Mouse (Mus musculus) CH12.LX (cell line): ENCODE results near the gene 4930402H24Rik. TPM values are rescaled to one million over a fixed set of nuclear protein-coding genes. Genes with fewer than 3 reads are reported as not detected.

Experiments
- DNase-seq: peaks from one replicate; pipeline ENCODE4 v3.0.0-alpha.2; 2013; ENCODE audit errors: extremely low read depth
- H3K27ac ChIP-seq: 2 replicates; pipeline ENCODE4 v1.5.1; 2012; ENCODE audit warnings: low read depth, mild to moderate bottlenecking, control low read depth, moderate library complexity; ENCODE audit not compliant: insufficient read depth
- H3K27me3 ChIP-seq: replicated peaks from 2 replicates; pipeline ENCODE3; 2012; ENCODE audit warnings: inconsistent platforms
- H3K36me3 ChIP-seq, 2 experiments: replicated peaks in 1 of 2; 2 replicates each; pipeline versions ENCODE3 to v1.6.1; 2012; ENCODE audit warnings: inconsistent platforms in 1 of 2, low read length in 1 of 2, mild to moderate bottlenecking in 1 of 2, mixed read lengths in 1 of 2, moderate library complexity in 1 of 2; ENCODE audit not compliant: control insufficient read depth in 1 of 2, insufficient read depth in 1 of 2
- H3K4me1 ChIP-seq, 2 experiments: 2 replicates each; pipeline ENCODE4 v1.6.1; 2012; ENCODE audit warnings: inconsistent platforms in 1 of 2, moderate library complexity in 1 of 2; ENCODE audit not compliant: insufficient read depth in 2 of 2, control insufficient read depth in 1 of 2
- H3K4me2 ChIP-seq: 2 replicates; pipeline ENCODE4 v1.6.1; 2012; ENCODE audit warnings: low read depth, mild to moderate bottlenecking, control low read depth; ENCODE audit not compliant: poor library complexity, insufficient read depth, severe bottlenecking
- H3K4me3 ChIP-seq, 3 experiments: fragments of 150-350 bp in 1 of 3; sonication (generic) in 1 of 3; replicated peaks in 1 of 3; 2 replicates each; pipeline versions ENCODE3 to v1.5.1; 2011 to 2012; ENCODE audit warnings: low read depth in 2 of 3, low read length in 2 of 3, mild to moderate bottlenecking in 2 of 3, moderate library complexity in 2 of 3, control low read depth in 1 of 3, improper control_type of control experiment in 1 of 3, inconsistent platforms in 1 of 3, mixed read lengths in 1 of 3; ENCODE audit not compliant: poor library complexity in 1 of 3
- H3K79me2 ChIP-seq: replicated peaks from 2 replicates; pipeline ENCODE4 v1.6.1; 2012; ENCODE audit warnings: mild to moderate bottlenecking, moderate library complexity; ENCODE audit not compliant: control insufficient read depth, poor library complexity, insufficient read depth, severe bottlenecking; ENCODE audit errors: extremely low read depth
- H3K9ac ChIP-seq: 2 replicates; pipeline ENCODE4 v1.6.1; 2012; ENCODE audit warnings: low read depth, mild to moderate bottlenecking, control low read depth, moderate library complexity; ENCODE audit not compliant: insufficient read depth
- H3K9me3 ChIP-seq: replicated peaks from 2 replicates; pipeline ENCODE3; 2012; ENCODE audit warnings: low read length, inconsistent platforms, mixed read lengths
- BHLHE40 ChIP-seq: IDR thresholded peaks from 2 replicates; pipeline ENCODE4 v1.6.1; 2011; ENCODE audit warnings: mild to moderate bottlenecking, low read depth, low read length, improper control_type of control experiment
- CHD1 ChIP-seq: IDR thresholded peaks from 2 replicates; pipeline ENCODE4 v1.6.1; 2012; ENCODE audit warnings: low read depth, low read length, improper control_type of control experiment, inconsistent platforms
- CHD2 ChIP-seq: IDR thresholded peaks from 2 replicates; pipeline ENCODE4 v1.6.1; 2011; ENCODE audit warnings: low read length, improper control_type of control experiment
- CTCF ChIP-seq, 2 experiments: IDR thresholded peaks in 1 of 2; conservative IDR thresholded peaks in 1 of 2; 2 replicates each; pipeline ENCODE4 v1.5.1; 2011 to 2012; ENCODE audit warnings: low read depth in 2 of 2, low read length in 2 of 2, improper control_type of control experiment in 1 of 2, inconsistent platforms in 1 of 2, mild to moderate bottlenecking in 1 of 2, moderate library complexity in 1 of 2
- E2F4 ChIP-seq: IDR thresholded peaks from 2 replicates; pipeline ENCODE4 v1.6.1; 2011; ENCODE audit warnings: low read depth, low read length, improper control_type of control experiment; ENCODE audit not compliant: insufficient replicate concordance
- ELF1 ChIP-seq: IDR thresholded peaks from 2 replicates; pipeline ENCODE4 v1.6.1; 2014; ENCODE audit warnings: low read depth, mild to moderate bottlenecking, inconsistent platforms, low read length, improper control_type of control experiment
- EP300 ChIP-seq: IDR thresholded peaks from 2 replicates; pipeline ENCODE4 v1.6.1; 2011; ENCODE audit warnings: low read length, improper control_type of control experiment
- ETS1 ChIP-seq: conservative IDR thresholded peaks from 2 replicates; pipeline ENCODE4 v1.6.1; 2012; ENCODE audit warnings: low read depth, mild to moderate bottlenecking, inconsistent platforms, low read length, improper control_type of control experiment, moderate library complexity
- GABPA ChIP-seq: IDR thresholded peaks from 2 replicates; pipeline ENCODE4 v1.6.1; 2012; ENCODE audit warnings: low read depth, low read length, improper control_type of control experiment, inconsistent platforms; ENCODE audit not compliant: insufficient replicate concordance
- HCFC1 ChIP-seq: IDR thresholded peaks from 2 replicates; pipeline ENCODE4 v1.6.1; 2012; ENCODE audit warnings: low read depth, mild to moderate bottlenecking, inconsistent platforms, low read length, improper control_type of control experiment
- IRF4 ChIP-seq: IDR thresholded peaks from 2 replicates; pipeline ENCODE4 v1.6.1; 2014; ENCODE audit warnings: low read depth, mild to moderate bottlenecking, inconsistent platforms, low read length, improper control_type of control experiment
- JUN ChIP-seq: IDR thresholded peaks from 2 replicates; pipeline ENCODE4 v1.6.1; 2011; ENCODE audit warnings: low read depth, mild to moderate bottlenecking, low read length, improper control_type of control experiment, moderate library complexity; ENCODE audit not compliant: insufficient read depth
- KAT2A ChIP-seq: IDR thresholded peaks from 2 replicates; pipeline ENCODE4 v1.6.1; 2012; ENCODE audit warnings: low read length, improper control_type of control experiment, inconsistent platforms; ENCODE audit not compliant: insufficient replicate concordance
- MAFK ChIP-seq: IDR thresholded peaks from 2 replicates; pipeline ENCODE4 v1.6.1; 2011; ENCODE audit warnings: low read length, improper control_type of control experiment; ENCODE audit not compliant: insufficient replicate concordance
- MAX ChIP-seq: IDR thresholded peaks from 2 replicates; pipeline ENCODE4 v1.6.1; 2011; ENCODE audit warnings: low read length, improper control_type of control experiment
- MAZ ChIP-seq: IDR thresholded peaks from 2 replicates; pipeline ENCODE4 v1.6.1; 2012; ENCODE audit warnings: low read depth, mild to moderate bottlenecking, inconsistent platforms, low read length, improper control_type of control experiment, moderate library complexity
- MEF2A ChIP-seq: IDR thresholded peaks from 2 replicates; pipeline ENCODE4 v1.6.1; 2014; ENCODE audit warnings: low read depth, mild to moderate bottlenecking, inconsistent platforms, low read length, improper control_type of control experiment, borderline replicate concordance
- MXI1 ChIP-seq: IDR thresholded peaks from 2 replicates; pipeline ENCODE4 v1.6.1; 2011; ENCODE audit warnings: mild to moderate bottlenecking, low read depth, low read length, improper control_type of control experiment
- MYC ChIP-seq: IDR thresholded peaks from 2 replicates; pipeline ENCODE4 v1.6.1; 2011; ENCODE audit warnings: low read depth, mild to moderate bottlenecking, improper control_type of control experiment, low read length
- NELFE ChIP-seq: IDR thresholded peaks from 2 replicates; pipeline ENCODE4 v1.6.1; 2011; ENCODE audit warnings: low read depth, low read length, improper control_type of control experiment
- NRF1 ChIP-seq: IDR thresholded peaks from 2 replicates; pipeline ENCODE4 v1.6.1; 2014; ENCODE audit warnings: low read depth, mild to moderate bottlenecking, inconsistent platforms, low read length, improper control_type of control experiment, moderate library complexity
- PAX5 ChIP-seq: IDR thresholded peaks from 2 replicates; pipeline ENCODE4 v1.6.1; 2012; ENCODE audit warnings: low read length, inconsistent platforms, mixed read lengths
- POLR2A ChIP-seq: IDR thresholded peaks from 2 replicates; pipeline ENCODE4 v1.6.1; 2011; ENCODE audit warnings: low read depth, mild to moderate bottlenecking, improper control_type of control experiment, low read length
- POLR2AphosphoS2 ChIP-seq: IDR thresholded peaks from 2 replicates; pipeline ENCODE4 v1.6.1; 2011; ENCODE audit warnings: low read depth, low read length, improper control_type of control experiment
- RAD21 ChIP-seq: IDR thresholded peaks from 2 replicates; pipeline ENCODE4 v1.6.1; 2011; ENCODE audit warnings: low read depth, mild to moderate bottlenecking, low read length, improper control_type of control experiment, moderate library complexity
- RCOR1 ChIP-seq: conservative IDR thresholded peaks from 2 replicates; pipeline ENCODE4 v1.6.1; 2012; ENCODE audit warnings: low read depth, mild to moderate bottlenecking, inconsistent platforms, low read length, improper control_type of control experiment
- SIN3A ChIP-seq: IDR thresholded peaks from 2 replicates; pipeline ENCODE4 v1.6.1; 2012; ENCODE audit warnings: low read length, improper control_type of control experiment, inconsistent platforms
- SMC3 ChIP-seq: IDR thresholded peaks from 2 replicates; pipeline ENCODE4 v1.6.1; 2011; ENCODE audit warnings: low read depth, low read length, improper control_type of control experiment
- TBP ChIP-seq: conservative IDR thresholded peaks from 2 replicates; pipeline ENCODE4 v1.6.1; 2011; ENCODE audit warnings: low read depth, low read length, improper control_type of control experiment
- TCF12 ChIP-seq: IDR thresholded peaks from 2 replicates; pipeline ENCODE4 v1.6.1; 2014; ENCODE audit warnings: low read depth, mild to moderate bottlenecking, inconsistent platforms, low read length, improper control_type of control experiment
- UBTF ChIP-seq: IDR thresholded peaks from 2 replicates; pipeline ENCODE4 v1.6.1; 2012; ENCODE audit warnings: low read depth, mild to moderate bottlenecking, inconsistent platforms, low read length, improper control_type of control experiment, moderate library complexity
- USF1 ChIP-seq: IDR thresholded peaks from 2 replicates; pipeline ENCODE4 v1.6.1; 2014; ENCODE audit warnings: low read depth, mild to moderate bottlenecking, inconsistent platforms, low read length, improper control_type of control experiment
- ZC3H11A ChIP-seq: IDR thresholded peaks from 2 replicates; pipeline ENCODE4 v1.6.1; 2012; ENCODE audit warnings: low read depth, mild to moderate bottlenecking, inconsistent platforms, low read length, improper control_type of control experiment
- ZNF384 ChIP-seq: IDR thresholded peaks from 2 replicates; pipeline ENCODE4 v1.6.1; 2012; ENCODE audit warnings: low read depth, low read length, improper control_type of control experiment, inconsistent platforms
- dilution Hi-C: fragments of 300-500 bp; cut with MboI; formaldehyde crosslinking; loops from 2 replicates; pipeline ENCODE4 v1.14.3; 2020; ENCODE audit warnings: low sequenced_read_pairs; ENCODE audit not compliant: extremely low pct_unique_long_range_greater_than_20kb, extremely low pct_ligation_motif_present
- in situ Hi-C: fragments of 300-500 bp; cut with MboI; formaldehyde crosslinking; loops from 3 replicates; pipeline ENCODE4 v1.14.3; 2019; ENCODE audit warnings: low sequenced_read_pairs, low pct_ligation_motif_present, low pct_unique_long_range_greater_than_20kb, mixed read lengths
- polyA plus RNA-seq: library from polyadenylated mRNA; unstranded; fragments of >175 nt; gene quantifications from 2 replicates; pipeline ENCODE4 v1.2.1, GENCODE M21; 2012; ENCODE audit warnings: low read depth; ENCODE audit not compliant: insufficient read length
- total RNA-seq, 2 experiments: library from RNA; depleted of rRNA; stranded (reverse); fragments of 300-350 nt in 1 of 2; fragments of >200 nt in 1 of 2; gene quantifications; 2 replicates each; pipeline ENCODE4 v1.2.3; 2012 to 2014

The 4930402H24Rik gene
- total and polyA plus RNA-seq, 3 experiments: 4.2 to 4.8 (median 4.2) TPM

- no peak; the same call in 1 of the 2 replicates for TF ChIP-seq GABPA
- no peak for TF ChIP-seq ZNF384
- TF ChIP-seq CHD2: no peak
- TF ChIP-seq RAD21: peak; percentile 52
- no peak for TF ChIP-seq MAFK
- peak; percentile 89 for TF ChIP-seq TCF12
- TF ChIP-seq SIN3A: peak; percentile 86
- no peak for TF ChIP-seq CHD1
- peak; percentile 68 for TF ChIP-seq TBP
- peak; percentile 77; the same call in 1 of the 2 replicates for TF ChIP-seq MYC
- peak; percentile 59; the same call in 1 of the 2 replicates for TF ChIP-seq RCOR1
- peak; percentile 69; the same call in 1 of the 2 replicates for TF ChIP-seq MAX
- no peak for TF ChIP-seq EP300
- TF ChIP-seq SMC3: peak; percentile 64
- TF ChIP-seq MXI1: peak; percentile 65; the same call in 1 of the 2 replicates
- no peak for TF ChIP-seq MAZ
- TF ChIP-seq BHLHE40: no peak
- TF ChIP-seq USF1: no peak
- no peak for TF ChIP-seq PAX5
- no peak for TF ChIP-seq ETS1
- peak; percentile 91 for TF ChIP-seq NELFE
Measured at GRCm38 (mm10) chr2:130667559-130667958, 238.6 kb downstream of the 4930402H24Rik start, which contains the start of gene Itpa (continued).

DNA sequence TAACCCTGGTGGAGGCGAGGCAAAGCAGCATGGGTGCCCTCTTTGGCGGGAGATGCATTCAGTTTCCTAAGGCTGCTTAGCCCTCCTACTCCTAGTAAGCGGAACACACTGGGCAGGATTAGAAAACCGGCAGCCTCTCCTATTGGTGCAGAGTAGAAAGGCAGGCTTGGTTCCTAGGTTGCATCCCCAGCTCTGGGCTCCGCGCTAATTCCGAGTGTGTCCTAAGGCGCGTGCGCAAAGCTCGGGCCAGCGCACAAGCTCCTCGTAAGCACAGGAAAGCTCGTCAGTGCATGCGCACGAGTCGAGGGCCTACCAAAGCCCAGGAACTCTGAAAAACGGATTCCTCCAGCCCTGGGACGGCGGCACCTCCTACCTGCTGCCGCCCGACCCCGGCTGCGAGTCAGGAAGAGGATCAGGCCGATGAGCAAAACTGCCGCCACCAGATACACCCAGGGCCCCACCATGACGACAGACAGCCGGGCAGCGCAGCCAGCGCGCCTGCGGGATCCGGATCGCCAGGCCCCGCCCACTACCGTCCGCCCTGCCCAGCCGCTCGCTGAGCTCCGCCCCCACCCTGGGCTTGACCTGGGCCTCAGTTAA, 242.0 kb downstream of the 4930402H24Rik start, which contains the start of gene Ddrgk1:
Gene Ddrgk1 (minus strand): TSS at position 558 of the 600 bp plus-strand sequence.
- Histone ChIP-seq H3K27ac (peak within 1 kb of the TSS; percentile 87), H3K27me3 (no peaks in the 10 kb centered on the region), H3K4me1 (peaks cover 4 to 46% of the 10 kb centered on the region in 2 experiments; a peak in 3 of 4 replicates), H3K9ac (peak within 1 kb of the TSS; percentile 78), H3K36me3 (peaks cover 16 to 33% of the 10 kb centered on the region in 2 experiments), H3K9me3 (no peaks in the 10 kb centered on the region), H3K4me3 (peak within 1 kb of the TSS; percentile 66 to 69 (median 68)), H3K4me2 (peak within 1 kb of the TSS; percentile 88), H3K79me2 (peaks cover 18% of the 10 kb centered on the region)
- in situ Hi-C loops (no loop called here), dilution Hi-C loops (no loop called here)
- peak; percentile 97 for DNase-seq
- TF ChIP-seq TBP (0 out of 2 replicates have a peak, but pooled peaks have one; percentile 42), KAT2A (no peak), PAX5 (no peak), ETS1 (no peak), CTCF (conservative IDR thresholded peaks at IDR 0.05 in 1 of 2, IDR thresholded peaks at IDR 0.05 in 1 of 2; ENCODE audit: low read depth in 2 of 2, low read length in 2 of 2) (peak in 1 of 2 experiments; percentile 29; a peak in 1 of 4 replicates), MAFK (no peak), MAZ (no peak), CHD1 (no peak), RAD21 (no peak; the same call in none of the 2 replicates), GABPA (no peak), MEF2A (no peak), HCFC1 (peak; percentile 69), POLR2A (peak; percentile 94), SMC3 (no peak), ELF1 (peak; percentile 35; the same call in 1 of the 2 replicates), MXI1 (no peak; the same call in 1 of the 2 replicates), POLR2AphosphoS2 (0 out of 2 replicates have a peak, but pooled peaks have one; percentile 76), MYC (peak; percentile 61), NELFE (peak; percentile 94), UBTF (no peak), NRF1 (peak; percentile 94), MAX (no peak), EP300 (no peak), E2F4 (peak; percentile 81; the same call in 1 of the 2 replicates), CHD2 (no peak), ZC3H11A (no peak), IRF4 (no peak), BHLHE40 (no peak; the same call in 1 of the 2 replicates), JUN (no peak), USF1 (no peak)
